In the genomic region with DNA sequence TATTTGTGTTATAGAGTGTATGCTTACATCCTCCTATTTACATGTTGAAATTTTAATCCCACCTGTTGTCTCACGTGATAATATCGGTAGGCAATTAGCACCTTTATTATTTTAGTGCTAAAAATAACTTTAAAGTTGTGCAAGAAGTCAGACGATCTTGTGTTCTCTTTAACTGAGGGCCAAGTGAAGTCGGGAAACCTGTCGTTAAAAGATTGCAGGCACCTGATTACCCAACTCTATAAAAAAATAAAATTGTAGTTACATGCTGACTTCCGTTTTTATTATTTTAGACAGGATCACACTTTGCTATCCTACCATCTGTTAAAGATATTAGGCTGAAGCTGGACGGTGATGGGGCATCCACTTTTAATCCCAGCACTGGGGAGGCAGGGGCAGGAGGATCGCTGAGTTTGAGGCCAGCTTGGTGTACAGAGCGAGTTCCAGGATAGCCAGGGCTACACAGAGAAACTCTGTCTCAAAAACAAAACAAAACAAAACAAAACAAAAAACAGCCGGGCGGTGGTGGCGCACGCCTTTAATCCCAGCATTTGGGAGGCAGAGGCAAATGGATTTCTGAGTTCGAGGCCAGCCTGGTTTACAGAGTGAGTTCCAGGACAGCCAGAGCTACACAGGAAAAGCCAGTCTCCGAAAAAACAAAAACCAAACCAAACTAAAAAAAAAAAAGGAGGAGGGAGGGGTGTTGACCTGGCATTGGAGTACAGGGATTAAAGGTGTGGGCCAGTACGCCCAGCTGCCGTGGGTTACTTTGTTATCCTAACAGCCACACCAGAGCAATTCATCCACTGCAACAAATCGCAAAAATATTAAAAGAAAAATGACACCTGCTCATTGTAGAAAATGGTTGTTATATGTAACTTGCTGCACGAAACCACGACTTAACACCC, we compare ENCODE assay signal across 8 mouse cellular contexts. TPM values are rescaled to one million over a fixed set of nuclear protein-coding genes. Genes with fewer than 3 reads are reported as not detected.
DNase-seq lines count a peak whose midpoint lies in the region; ATAC-seq and TF ChIP-seq lines count a peak whose summit lies in the region.

No protein-coding gene starts in this region.

- TF ChIP-seq POLR2A in bone marrow, adult 2 months (IDR thresholded peaks at IDR 0.05; ENCODE audit: borderline replicate concordance, control insufficient read depth, low read depth, low read length): no peak

- WGBS in kidney, postnatal 0 days: 49% methylated on average over 20 of the region's 20 CpGs
- WGBS in bone marrow, adult 2 months: 26% methylated on average over 20 of the region's 20 CpGs
- 38% methylated on average over 19 of the region's 20 CpGs for WGBS in macrophage (ENCODE audit: missing documents)

- H3K27ac ChIP-seq in kidney, postnatal 0 days: peak overlapping the region; percentile 32; the same call in 1 of the 2 replicates
- peak overlapping the region; percentile 87 for H3K27ac ChIP-seq in bone marrow, adult 2 months (ENCODE audit: control insufficient read depth, insufficient read depth, low read depth, low read length, poor library complexity)
- peak overlapping the region; percentile 40 for H3K27ac ChIP-seq in macrophage

- no peaks in the 10 kb centered on the region for H3K27me3 ChIP-seq in kidney, postnatal 0 days (ENCODE audit: insufficient read depth, low read length)

- H3K79me2 ChIP-seq in macrophage (ENCODE audit: inconsistent target): peaks cover 39% of the 10 kb centered on the region

- no peak for TF ChIP-seq CTCF in kidney, postnatal 0 days (IDR thresholded peaks at IDR 0.05; ENCODE audit: low read depth)
- no peak for TF ChIP-seq CTCF in bone marrow, adult 2 months (IDR thresholded peaks at IDR 0.05; ENCODE audit: control insufficient read depth, insufficient read depth, low read length)

- peak overlapping the region; percentile 89 for H3K4me3 ChIP-seq in kidney, postnatal 0 days (replicated peaks; ENCODE audit: low read depth, low read length)
- peak overlapping the region; percentile 80 for H3K4me3 ChIP-seq in bone marrow, adult 2 months (replicated peaks; ENCODE audit: control insufficient read depth, low read depth, low read length)
- peak overlapping the region; percentile 69 for H3K4me3 ChIP-seq in macrophage (ENCODE audit: inconsistent target)

- 0 out of 2 replicates have a peak, but pooled peaks cover 2% of the 10 kb centered on the region for H3K4me1 ChIP-seq in kidney, postnatal 0 days (replicated peaks; ENCODE audit: insufficient read depth, low read length)
- no peaks in the 10 kb centered on the region for H3K4me1 ChIP-seq in bone marrow, adult 2 months (ENCODE audit: control insufficient read depth, insufficient read depth, low read length)

- no peaks in the 10 kb centered on the region for H3K9me3 ChIP-seq in kidney, postnatal 0 days (replicated peaks; ENCODE audit: low read length)

- no peaks in the 10 kb centered on the region for H3K36me3 ChIP-seq in kidney, postnatal 0 days (ENCODE audit: insufficient read depth, low read length)
- no peaks in the 10 kb centered on the region for H3K36me3 ChIP-seq in macrophage (ENCODE audit: inconsistent target)

- DNase-seq in kidney, postnatal 0 days (ENCODE audit: low spot score): no peak
- DNase-seq in kidney, adult 8-10 months: no peak
- no peak for DNase-seq in adipocyte (ENCODE audit: low spot score)
- DNase-seq in left cerebral cortex, adult 18-20 months (ENCODE audit: low spot score in 2 of 2): no peak
- no peak for DNase-seq in cerebellum, postnatal 4 days (ENCODE audit: low spot score in 2 of 2)

- H3K9ac ChIP-seq in kidney, postnatal 0 days (ENCODE audit: low read depth, low read length): peak overlapping the region; percentile 24

- ATAC-seq in kidney, postnatal 0 days (replicated peaks; ENCODE audit: low FRiP score, low read depth): no peak
- peak; percentile 5 for ATAC-seq in granulocyte monocyte progenitor cell, adult 5-6 weeks (replicated peaks; ENCODE audit: poor library complexity, severe bottlenecking)

- H3K4me2 ChIP-seq in kidney, postnatal 0 days (ENCODE audit: low read length): peak overlapping the region; percentile 71

RNA-seq across cellular contexts. Expression of a gene that starts 0.9 kb away (rescaled TPM):
- polyA plus RNA-seq in kidney, postnatal 0 days (2015; fragmentation: Nextera tagmentation; extraction: Ambion mirVana): 249 and 253 TPM in 2 replicates
- 258 and 286 TPM in 2 replicates for polyA plus RNA-seq in bone marrow, adult 2 months (2011; ENCODE audit: insufficient read depth, insufficient read length, low replicate concordance, missing spikeins)
- 271 and 351 TPM in 2 replicates for total RNA-seq in granulocyte monocyte progenitor cell, adult 5-6 weeks (2014; fragmentation: Nextera tagmentation)
- total RNA-seq in granulocyte monocyte progenitor cell, adult 5-6 weeks (2017): 247 and 266 TPM in 2 replicates
- total RNA-seq in macrophage (2018; cell fraction: chromatin; rRNA removed): 1 to 10 TPM in 12 of 26 experiments, under 1 TPM in 1, not detected in 13; 0.99 to 6.8 (median 2.7) TPM
- 10 to 100 TPM in 7 of 26 experiments, 1 to 10 TPM in 19; 1.9 to 18.0 (median 5.5) TPM for total RNA-seq in macrophage (2018; cell fraction: cytosol; rRNA removed)
- total RNA-seq in macrophage (2018; cell fraction: nucleus; rRNA removed): 1 to 10 TPM in 19 of 26 experiments, under 1 TPM in 1, not detected in 6; 0.89 to 8.9 (median 3.7) TPM
- 4.6 to 12.1 TPM (median 5.3 TPM) in 3 replicates for polyA plus RNA-seq in macrophage (2018)
- total RNA-seq in left cerebral cortex, adult 18-20 months (2021): 1 to 10 TPM; 3.0 to 3.4 TPM

RNA-seq across cellular contexts. Expression of a gene that starts 7.3 kb away (rescaled TPM):
- polyA plus RNA-seq in kidney, postnatal 0 days (2015; fragmentation: Nextera tagmentation; extraction: Ambion mirVana): 34.9 and 36.5 TPM in 2 replicates
- polyA plus RNA-seq in bone marrow, adult 2 months (2011; ENCODE audit: insufficient read depth, insufficient read length, low replicate concordance, missing spikeins): 21.3 and 27.2 TPM in 2 replicates
- total RNA-seq in granulocyte monocyte progenitor cell, adult 5-6 weeks (2014; fragmentation: Nextera tagmentation): 19.6 and 30.8 TPM in 2 replicates
- 24.7 and 26.2 TPM in 2 replicates for total RNA-seq in granulocyte monocyte progenitor cell, adult 5-6 weeks (2017)
- total RNA-seq in macrophage (2018; cell fraction: chromatin; rRNA removed): 10 to 100 TPM; 48.7 to 98.3 (median 78.7) TPM
- 10 to 100 TPM in 25 of 26 experiments, 1 to 10 TPM in 1; 9.3 to 15.3 (median 12.6) TPM for total RNA-seq in macrophage (2018; cell fraction: cytosol; rRNA removed)
- 10 to 100 TPM; 26.6 to 65.6 (median 46.8) TPM for total RNA-seq in macrophage (2018; cell fraction: nucleus; rRNA removed)
- 13.3 to 15.4 TPM (median 13.9 TPM) in 3 replicates for polyA plus RNA-seq in macrophage (2018)
- total RNA-seq in left cerebral cortex, adult 18-20 months (2021): 10 to 100 TPM; 19.0 to 19.4 TPM

Comparison
In these comparisons a context has a peak if more than half of its experiments do, and no peak if none do; other contexts are left out.
1. H3K27ac ChIP-seq: peak in every context shown above with its lines; median percentile 87 in bone marrow, adult 2 months; 40 in macrophage; 32 in kidney, postnatal 0 days.
2. RNA of a gene that starts 0.9 kb away (polyA plus RNA-seq): 258 to 286 TPM in bone marrow, adult 2 months and 249 to 253 TPM in kidney, postnatal 0 days; 4.6 to 12.1 TPM in macrophage; every median in the first group is over 10 times any median in the second.
3. Peak in every context shown above with its lines, with median percentiles within 50 percentile points of each other: H3K4me3 ChIP-seq.